Mouse (Mus musculus) midbrain, embryonic 12.5 days (tissue): Measurements from ENCODE around the gene Usp25. TPM values are rescaled to one million over a fixed set of nuclear protein-coding genes. Genes with fewer than 3 reads are reported as not detected.

ENCODE experiments used
- ATAC-seq: fragments of 200-750 bp; cut with Nextera tagmentation; 2 replicates; pipeline ENCODE4 v1.8.0; 2017; ENCODE audit warnings: low read depth, moderate TSS enrichment, moderate library complexity; ENCODE audit not compliant: low FRiP score
- H3K27ac ChIP-seq: fragments of 300-500 bp; sonication (generic); replicated peaks from 2 replicates; pipeline ENCODE4 v1.5.1; 2016; ENCODE audit warnings: mild to moderate bottlenecking
- H3K27me3 ChIP-seq: fragments of 300-500 bp; sonication (generic); 2 replicates; pipeline ENCODE4 v1.6.1; 2016; ENCODE audit warnings: mild to moderate bottlenecking
- H3K36me3 ChIP-seq: fragments of 300-500 bp; sonication (generic); 2 replicates; pipeline ENCODE4 v1.6.1; 2016
- H3K4me1 ChIP-seq: fragments of 300-500 bp; sonication (generic); 2 replicates; pipeline ENCODE4 v1.6.1; 2016
- H3K4me2 ChIP-seq: fragments of 300-500 bp; sonication (generic); replicated peaks from 2 replicates; pipeline ENCODE4 v1.6.1; 2016; ENCODE audit warnings: mild to moderate bottlenecking, moderate library complexity
- H3K4me3 ChIP-seq: fragments of 300-500 bp; sonication (generic); 2 replicates; pipeline ENCODE4 v1.5.1; 2016; ENCODE audit warnings: mild to moderate bottlenecking
- H3K9ac ChIP-seq: fragments of 300-500 bp; sonication (generic); replicated peaks from 2 replicates; pipeline ENCODE4 v1.6.1; 2016; ENCODE audit warnings: mild to moderate bottlenecking, moderate library complexity
- H3K9me3 ChIP-seq: fragments of 300-500 bp; sonication (generic); 2 replicates; pipeline ENCODE4 v1.6.1; 2016; ENCODE audit warnings: mild to moderate bottlenecking
- WGBS: fragments of 180-500 bp; shearing (Covaris S2); methylation state at CpG from one replicate; pipeline ENCODE4 v1.1.7; 2016; 5-methylcytosine and 5-hydroxymethylcytosine counted together
- polyA plus RNA-seq: library from polyadenylated mRNA; unstranded; fragments of >200 nt; fragmentation: Nextera tagmentation; extraction: Ambion mirVana; gene quantifications from 2 replicates; pipeline ENCODE4 v1.2.1, GENCODE M21; 2016

The Usp25 gene
- polyA plus RNA-seq, 1 experiment from 2014 or later = 19.9 TPM

GRCm38 (mm10) chr16:77017931-77018330 is 4.4 kb downstream of the Usp25 start:
- Histone ChIP-seq H3K36me3 (no peaks in the 10 kb centered on the region), H3K9ac (no peak overlapping the region), H3K9me3 (no peaks in the 10 kb centered on the region), H3K27ac (no peak overlapping the region), H3K27me3 (no peaks in the 10 kb centered on the region), H3K4me2 (no peak overlapping the region), H3K4me1 (peaks cover 22% of the 10 kb centered on the region), H3K4me3 (no peak overlapping the region)
- 73% methylated on average over 7 of the region's 7 CpGs for WGBS
- no peak for ATAC-seq

GRCm38 (mm10) chr16:77020190-77020589 is 6.7 kb downstream of the Usp25 start:
- Histone ChIP-seq H3K9ac (no peak overlapping the region), H3K9me3 (no peaks in the 10 kb centered on the region), H3K4me2 (no peak overlapping the region), H3K4me3 (no peak overlapping the region), H3K36me3 (peaks cover 6% of the 10 kb centered on the region), H3K27ac (no peak overlapping the region), H3K27me3 (no peaks in the 10 kb centered on the region), H3K4me1 (peaks cover 13% of the 10 kb centered on the region)
- 69% methylated on average over 3 of the region's 3 CpGs for WGBS
- no peak for ATAC-seq

- 0 out of 2 replicates have a peak, but pooled peaks cover 4% of the 10 kb centered on the region for H3K9me3 ChIP-seq
- no peak for ATAC-seq
- H3K4me3 ChIP-seq = no peak overlapping the region
- H3K4me2 ChIP-seq = no peak overlapping the region
- H3K27me3 ChIP-seq = no peaks in the 10 kb centered on the region
- peaks cover 15% of the 10 kb centered on the region for H3K4me1 ChIP-seq
- H3K36me3 ChIP-seq = peaks cover 9% of the 10 kb centered on the region
- 91% methylated on average over 7 of the region's 7 CpGs for WGBS
- no peak overlapping the region for H3K27ac ChIP-seq
- H3K9ac ChIP-seq = no peak overlapping the region
Observed at GRCm38 (mm10) chr16:77023627-77024379, 10.3 kb downstream of the Usp25 start.

GRCm38 (mm10) chr16:77026099-77026498 is 12.6 kb downstream of the Usp25 start:
- 91% methylated on average over 4 of the region's 4 CpGs for WGBS
- Histone ChIP-seq H3K4me1 (peaks cover 13% of the 10 kb centered on the region; the same call in 1 of the 2 replicates), H3K4me2 (no peak overlapping the region), H3K9me3 (0 out of 2 replicates have a peak, but pooled peaks cover 4% of the 10 kb centered on the region), H3K27me3 (no peaks in the 10 kb centered on the region), H3K36me3 (peaks cover 9% of the 10 kb centered on the region), H3K27ac (no peak overlapping the region), H3K4me3 (no peak overlapping the region), H3K9ac (no peak overlapping the region)
- ATAC-seq = no peak

GRCm38 (mm10) chr16:77026933-77027332 is 13.4 kb downstream of the Usp25 start:
- no peak overlapping the region for H3K4me3 ChIP-seq
- H3K4me1 ChIP-seq = peaks cover 13% of the 10 kb centered on the region; the same call in 1 of the 2 replicates
- H3K9ac ChIP-seq = no peak overlapping the region
- no peak for ATAC-seq
- H3K9me3 ChIP-seq = 0 out of 2 replicates have a peak, but pooled peaks cover 4% of the 10 kb centered on the region
- no peak overlapping the region for H3K4me2 ChIP-seq
- peaks cover 9% of the 10 kb centered on the region for H3K36me3 ChIP-seq
- H3K27ac ChIP-seq = no peak overlapping the region
- H3K27me3 ChIP-seq = no peaks in the 10 kb centered on the region
- 97% methylated on average over 6 of the region's 6 CpGs for WGBS

- Histone ChIP-seq H3K27ac (no peak overlapping the region), H3K4me2 (no peak overlapping the region), H3K9ac (no peak overlapping the region), H3K36me3 (peaks cover 9% of the 10 kb centered on the region), H3K9me3 (0 out of 2 replicates have a peak, but pooled peaks cover 4% of the 10 kb centered on the region), H3K27me3 (no peaks in the 10 kb centered on the region), H3K4me1 (peaks cover 13% of the 10 kb centered on the region; the same call in 1 of the 2 replicates), H3K4me3 (no peak overlapping the region)
- 88% methylated on average over 14 of the region's 14 CpGs for WGBS
- ATAC-seq = no peak
Observed at GRCm38 (mm10) chr16:77027976-77028686, 14.6 kb downstream of the Usp25 start.

GRCm38 (mm10) chr16:77028687-77029417 is 15.3 kb downstream of the Usp25 start:
- WGBS = 76% methylated on average over 10 of the region's 10 CpGs
- 0 out of 2 replicates have a peak, but pooled peaks cover 4% of the 10 kb centered on the region for H3K9me3 ChIP-seq
- peaks cover 13% of the 10 kb centered on the region; the same call in 1 of the 2 replicates for H3K4me1 ChIP-seq
- no peak overlapping the region for H3K27ac ChIP-seq
- H3K27me3 ChIP-seq = no peaks in the 10 kb centered on the region
- no peak overlapping the region for H3K4me3 ChIP-seq
- no peak for ATAC-seq
- H3K4me2 ChIP-seq = no peak overlapping the region
- H3K9ac ChIP-seq = no peak overlapping the region
- H3K36me3 ChIP-seq = peaks cover 9% of the 10 kb centered on the region

GRCm38 (mm10) chr16:77030435-77030834 is 16.9 kb downstream of the Usp25 start:
- H3K27ac ChIP-seq = no peak overlapping the region
- H3K9me3 ChIP-seq = 0 out of 2 replicates have a peak, but pooled peaks cover 4% of the 10 kb centered on the region
- no peak overlapping the region for H3K4me2 ChIP-seq
- peaks cover 13% of the 10 kb centered on the region; the same call in 1 of the 2 replicates for H3K4me1 ChIP-seq
- no peak overlapping the region for H3K9ac ChIP-seq
- 66% methylated on average over 2 of the region's 2 CpGs for WGBS
- H3K27me3 ChIP-seq = no peaks in the 10 kb centered on the region
- peaks cover 3% of the 10 kb centered on the region; the same call in 1 of the 2 replicates for H3K36me3 ChIP-seq
- no peak overlapping the region for H3K4me3 ChIP-seq
- ATAC-seq = no peak

GRCm38 (mm10) chr16:77034329-77034728 is 20.8 kb downstream of the Usp25 start:
- no peak for ATAC-seq
- Histone ChIP-seq H3K9me3 (no peaks in the 10 kb centered on the region), H3K4me1 (peaks cover 6% of the 10 kb centered on the region; the same call in 1 of the 2 replicates), H3K4me3 (no peak overlapping the region), H3K9ac (no peak overlapping the region), H3K27ac (no peak overlapping the region), H3K36me3 (peaks cover 13% of the 10 kb centered on the region), H3K4me2 (no peak overlapping the region), H3K27me3 (no peaks in the 10 kb centered on the region)
- 90% methylated on average over 5 of the region's 5 CpGs for WGBS

GRCm38 (mm10) chr16:77034751-77035150 is 21.2 kb downstream of the Usp25 start:
- Histone ChIP-seq H3K27me3 (no peaks in the 10 kb centered on the region), H3K4me3 (no peak overlapping the region), H3K4me1 (peaks cover 6% of the 10 kb centered on the region; the same call in 1 of the 2 replicates), H3K4me2 (no peak overlapping the region), H3K36me3 (peaks cover 14% of the 10 kb centered on the region), H3K9me3 (no peaks in the 10 kb centered on the region), H3K9ac (no peak overlapping the region), H3K27ac (no peak overlapping the region)
- WGBS = 89% methylated on average over 8 of the region's 8 CpGs
- ATAC-seq = no peak

GRCm38 (mm10) chr16:77041573-77041972 is 28.1 kb downstream of the Usp25 start:
- 90% methylated on average over 5 of the region's 5 CpGs for WGBS
- Histone ChIP-seq H3K9ac (no peak overlapping the region), H3K9me3 (no peaks in the 10 kb centered on the region), H3K4me3 (no peak overlapping the region), H3K27me3 (no peaks in the 10 kb centered on the region), H3K4me1 (no peaks in the 10 kb centered on the region), H3K36me3 (peaks cover 11% of the 10 kb centered on the region; the same call in 1 of the 2 replicates), H3K27ac (no peak overlapping the region), H3K4me2 (no peak overlapping the region)
- no peak for ATAC-seq
